Mouse (Mus musculus) limb, embryonic 13.5 days (tissue): Measurements from ENCODE around the gene Dpf1. TPM values are rescaled to one million over a fixed set of nuclear protein-coding genes. Genes with fewer than 3 reads are reported as not detected.

ENCODE experiments used
- ATAC-seq: fragments of 200-750 bp; cut with Nextera tagmentation; 2 replicates; pipeline ENCODE4 v1.8.0; 2017; ENCODE audit warnings: low read depth, moderate number of reproducible peaks, moderate TSS enrichment; ENCODE audit not compliant: low FRiP score
- H3K27ac ChIP-seq: fragments of 300-500 bp; sonication (generic); 2 replicates; pipeline ENCODE4 v1.5.1; 2015; ENCODE audit warnings: inconsistent platforms, mild to moderate bottlenecking, moderate library complexity
- H3K27me3 ChIP-seq: fragments of 300-500 bp; sonication (generic); 2 replicates; pipeline ENCODE4 v1.6.1; 2015; ENCODE audit warnings: mild to moderate bottlenecking, inconsistent platforms
- H3K36me3 ChIP-seq: fragments of 300-500 bp; sonication (generic); 2 replicates; pipeline ENCODE4 v1.6.1; 2015; ENCODE audit warnings: inconsistent platforms, mild to moderate bottlenecking, moderate library complexity
- H3K4me1 ChIP-seq: fragments of 300-500 bp; sonication (generic); 2 replicates; pipeline ENCODE4 v1.6.1; 2015; ENCODE audit warnings: inconsistent platforms
- H3K4me2 ChIP-seq: fragments of 300-500 bp; sonication (generic); replicated peaks from 2 replicates; pipeline ENCODE4 v1.6.1; 2015; ENCODE audit warnings: inconsistent platforms, mild to moderate bottlenecking, moderate library complexity
- H3K4me3 ChIP-seq: fragments of 300-500 bp; sonication (generic); 2 replicates; pipeline ENCODE4 v1.5.1; 2015; ENCODE audit warnings: moderate library complexity, mild to moderate bottlenecking, inconsistent platforms
- H3K9ac ChIP-seq: fragments of 300-500 bp; sonication (generic); 2 replicates; pipeline ENCODE4 v1.6.1; 2015; ENCODE audit warnings: mild to moderate bottlenecking, inconsistent platforms
- H3K9me3 ChIP-seq: fragments of 300-500 bp; sonication (generic); 2 replicates; pipeline ENCODE4 v1.6.1; 2016; ENCODE audit warnings: inconsistent platforms
- WGBS: fragments of 180-500 bp; shearing (Covaris S2); methylation state at CpG from one replicate; pipeline ENCODE4 v1.1.7; 2015; 5-methylcytosine and 5-hydroxymethylcytosine counted together
- polyA plus RNA-seq: library from polyadenylated mRNA; unstranded; fragments of >200 nt; fragmentation: Nextera tagmentation; extraction: Ambion mirVana; gene quantifications from 2 replicates; pipeline ENCODE4 v1.2.1, GENCODE M21; 2015

Gene Dpf1
- polyA plus RNA-seq, 1 experiment from 2014 or later = 21.6 TPM

- no peak for ATAC-seq
- Histone ChIP-seq H3K4me2 (peak overlapping the region; percentile 17), H3K4me1 (peaks cover 42% of the 10 kb centered on the region)
These were observed 12.9 kb upstream of the Dpf1 start for GRCm38 (mm10) chr7:29290691-29291485.

GRCm38 (mm10) chr7:29291616-29292457, 11.9 kb upstream of the Dpf1 start:
- H3K9me3 ChIP-seq = no peaks in the 10 kb centered on the region
- 14% methylated on average over 6 of the region's 7 CpGs for WGBS
- no peak overlapping the region for H3K4me3 ChIP-seq
- H3K27me3 ChIP-seq = peaks cover 6% of the 10 kb centered on the region; the same call in 1 of the 2 replicates
- no peak overlapping the region for H3K9ac ChIP-seq
- 0 out of 2 replicates have a peak overlapping the region, but pooled peaks have one; percentile 33 for H3K27ac ChIP-seq
- H3K4me1 ChIP-seq = peaks cover 42% of the 10 kb centered on the region
- H3K36me3 ChIP-seq = no peaks in the 10 kb centered on the region
- peak overlapping the region; percentile 28; the same call in 1 of the 2 replicates for H3K4me2 ChIP-seq
- no peak for ATAC-seq

More at GRCm38 (mm10) chr7:29290691-29291485, 12.9 kb upstream of the Dpf1 start:
- H3K9ac ChIP-seq = no peak overlapping the region
- H3K9me3 ChIP-seq = no peaks in the 10 kb centered on the region
- peaks cover 6% of the 10 kb centered on the region; the same call in 1 of the 2 replicates for H3K27me3 ChIP-seq
- H3K4me3 ChIP-seq = no peak overlapping the region
- no peaks in the 10 kb centered on the region for H3K36me3 ChIP-seq
- WGBS = 23% methylated on average over 11 of the region's 11 CpGs
- no peak overlapping the region for H3K27ac ChIP-seq

GRCm38 (mm10) chr7:29292458-29293098, 11.2 kb upstream of the Dpf1 start:
- H3K27me3 ChIP-seq = peaks cover 6% of the 10 kb centered on the region; the same call in 1 of the 2 replicates
- 26% methylated on average over 8 of the region's 8 CpGs for WGBS
- no peaks in the 10 kb centered on the region for H3K9me3 ChIP-seq
- no peak overlapping the region for H3K4me3 ChIP-seq
- peak overlapping the region; percentile 53 for H3K9ac ChIP-seq
- ATAC-seq = no peak
- no peaks in the 10 kb centered on the region for H3K36me3 ChIP-seq
- peak overlapping the region; percentile 33 for H3K27ac ChIP-seq
- peaks cover 42% of the 10 kb centered on the region for H3K4me1 ChIP-seq
- 0 out of 2 replicates have a peak overlapping the region, but pooled peaks have one; percentile 28 for H3K4me2 ChIP-seq

- Histone ChIP-seq H3K9ac (peak overlapping the region; percentile 53), H3K27ac (peak overlapping the region; percentile 33), H3K4me3 (no peak overlapping the region), H3K36me3 (no peaks in the 10 kb centered on the region), H3K9me3 (no peaks in the 10 kb centered on the region), H3K4me2 (no peak overlapping the region), H3K4me1 (peaks cover 42% of the 10 kb centered on the region), H3K27me3 (peaks cover 6% of the 10 kb centered on the region; the same call in 1 of the 2 replicates)
- 27% methylated on average over 19 of the region's 19 CpGs for WGBS
- no peak for ATAC-seq
These were observed 10.4 kb upstream of the Dpf1 start for GRCm38 (mm10) chr7:29293131-29294065.

- Histone ChIP-seq H3K4me2 (no peak overlapping the region), H3K36me3 (no peaks in the 10 kb centered on the region), H3K4me1 (peaks cover 37% of the 10 kb centered on the region), H3K9me3 (no peaks in the 10 kb centered on the region), H3K27me3 (peaks cover 4% of the 10 kb centered on the region; the same call in 1 of the 2 replicates), H3K27ac (no peak overlapping the region), H3K9ac (no peak overlapping the region), H3K4me3 (no peak overlapping the region)
- 65% methylated on average over 13 of the region's 13 CpGs for WGBS
- ATAC-seq = no peak
These were observed 9.5 kb upstream of the Dpf1 start for GRCm38 (mm10) chr7:29294111-29294761.

- Histone ChIP-seq H3K9ac (no peak overlapping the region), H3K9me3 (no peaks in the 10 kb centered on the region), H3K36me3 (no peaks in the 10 kb centered on the region), H3K27ac (no peak overlapping the region), H3K4me2 (no peak overlapping the region), H3K4me1 (peaks cover 24% of the 10 kb centered on the region), H3K4me3 (no peak overlapping the region), H3K27me3 (no peaks in the 10 kb centered on the region; the same call in 1 of the 2 replicates)
- ATAC-seq = no peak
- WGBS = 77% methylated on average over 24 of the region's 24 CpGs
These were observed 7.7 kb upstream of the Dpf1 start for GRCm38 (mm10) chr7:29295861-29296647.

- Histone ChIP-seq H3K4me2 (0 out of 2 replicates have a peak overlapping the region, but pooled peaks have one; percentile 24), H3K27ac (no peak overlapping the region), H3K9ac (no peak overlapping the region), H3K27me3 (no peaks in the 10 kb centered on the region; the same call in 1 of the 2 replicates), H3K36me3 (no peaks in the 10 kb centered on the region), H3K4me3 (no peak overlapping the region), H3K4me1 (peaks cover 15% of the 10 kb centered on the region), H3K9me3 (no peaks in the 10 kb centered on the region)
- 9% methylated on average over 10 of the region's 10 CpGs for WGBS
- no peak; the same call in 1 of the 2 replicates for ATAC-seq
These were observed 6.8 kb upstream of the Dpf1 start for GRCm38 (mm10) chr7:29296998-29297397.

GRCm38 (mm10) chr7:29301127-29301566, 2.6 kb upstream of the Dpf1 start:
- H3K4me1 ChIP-seq = peaks cover 27% of the 10 kb centered on the region
- H3K9me3 ChIP-seq = no peaks in the 10 kb centered on the region
- 2% methylated on average over 7 of the region's 7 CpGs for WGBS
- H3K27me3 ChIP-seq = peaks cover 23% of the 10 kb centered on the region
- peak overlapping the region; percentile 18; the same call in 1 of the 2 replicates for H3K4me3 ChIP-seq
- peak; percentile 20; the same call in 1 of the 2 replicates for ATAC-seq
- no peak overlapping the region for H3K27ac ChIP-seq
- H3K36me3 ChIP-seq = no peaks in the 10 kb centered on the region
- H3K4me2 ChIP-seq = peak overlapping the region; percentile 49
- H3K9ac ChIP-seq = no peak overlapping the region

- H3K4me2 ChIP-seq = no peak overlapping the region
- whole genome bisulfite sequencing = 73% methylated on average over 7 of the region's 7 CpGs
- no peak overlapping the region for H3K4me3 ChIP-seq
- no peak overlapping the region for H3K27ac ChIP-seq
- peaks cover 38% of the 10 kb centered on the region for H3K4me1 ChIP-seq
- ATAC-seq = no peak
- no peaks in the 10 kb centered on the region for H3K9me3 ChIP-seq
- H3K9ac ChIP-seq = no peak overlapping the region
- no peaks in the 10 kb centered on the region for H3K36me3 ChIP-seq
- peaks cover 25% of the 10 kb centered on the region for H3K27me3 ChIP-seq
These were observed 1.1 kb upstream of the Dpf1 start for GRCm38 (mm10) chr7:29302641-29303040.
